Mouse (Mus musculus) testis, postnatal 10 days (tissue): ENCODE data around the gene Col19a1.

ENCODE experiments used
- DNase-seq: peaks from one replicate; pipeline ENCODE4 v3.0.0; 2021; ENCODE audit warnings: low spot score

Gene Col19a1

DNA sequence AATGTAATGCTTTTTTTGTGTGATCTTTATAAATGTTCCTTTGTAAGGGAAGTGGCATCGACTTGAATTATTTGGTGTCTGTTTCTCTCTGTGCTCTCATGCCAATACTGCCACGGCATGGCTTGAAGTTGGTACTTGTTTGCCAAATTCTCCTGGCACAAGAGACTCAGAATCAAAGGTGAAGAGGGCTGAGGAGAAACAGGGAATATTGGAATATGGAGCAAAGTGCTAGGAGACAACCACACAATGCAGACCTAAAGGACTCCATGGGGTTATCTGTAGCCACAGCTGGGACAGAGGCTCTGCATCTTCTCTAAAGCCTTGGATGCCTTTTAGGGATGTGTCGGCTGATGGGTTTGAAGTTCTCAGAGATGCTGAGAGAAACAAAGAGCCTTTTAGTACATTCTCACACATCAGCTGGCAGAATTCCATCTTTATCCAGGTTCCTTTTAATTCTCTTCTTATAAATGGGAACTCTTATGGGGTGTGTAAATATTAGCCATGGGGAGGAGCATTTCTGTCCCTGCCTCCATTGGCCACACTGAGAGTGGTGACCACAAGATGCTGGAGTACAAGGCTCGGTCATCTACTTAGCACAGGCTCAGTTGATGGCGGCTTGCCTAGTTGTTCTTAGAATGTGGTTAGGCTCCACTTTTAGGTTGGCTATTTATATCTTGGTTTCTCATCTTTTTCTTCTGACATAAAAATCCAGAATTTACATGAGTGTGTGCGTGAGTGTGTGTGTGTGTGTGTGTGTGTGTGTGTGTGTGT lies 360.1 kb downstream of the Col19a1 start:
- DNase-seq = no peak

DNA sequence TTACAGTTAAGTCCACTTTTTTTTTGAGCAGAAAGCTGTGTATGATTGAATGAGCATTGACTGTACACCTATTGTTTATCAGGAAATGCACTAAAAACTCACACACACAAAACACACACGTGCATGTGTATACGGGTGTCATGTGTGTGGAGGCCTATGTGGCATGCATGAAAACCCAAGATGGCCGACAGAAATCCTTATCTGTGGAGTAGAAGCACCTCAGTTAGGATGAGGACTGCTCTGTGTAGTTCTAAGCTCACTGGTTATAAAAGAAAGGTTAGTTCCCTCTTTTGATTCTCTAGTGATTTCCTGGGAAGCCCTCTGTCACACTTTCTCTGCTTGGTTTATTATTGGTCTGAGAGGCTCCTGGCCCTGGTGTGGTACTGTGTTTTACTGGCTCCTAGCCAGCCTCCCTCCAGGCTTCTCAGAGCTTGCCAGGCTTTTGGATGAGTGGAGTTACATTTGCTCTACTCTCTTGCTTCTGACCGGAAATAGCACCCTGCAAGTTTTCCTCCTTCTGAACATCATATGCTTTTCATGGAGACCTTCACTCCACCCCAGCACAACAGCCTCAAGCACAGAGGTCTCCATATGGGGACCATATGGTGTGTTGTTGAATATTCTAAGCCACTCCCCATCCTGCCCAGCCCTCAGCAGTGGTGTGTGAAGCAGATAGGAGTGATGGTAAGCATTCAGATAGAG lies 361.3 kb downstream of the Col19a1 start:
- no peak for DNase-seq

DNA sequence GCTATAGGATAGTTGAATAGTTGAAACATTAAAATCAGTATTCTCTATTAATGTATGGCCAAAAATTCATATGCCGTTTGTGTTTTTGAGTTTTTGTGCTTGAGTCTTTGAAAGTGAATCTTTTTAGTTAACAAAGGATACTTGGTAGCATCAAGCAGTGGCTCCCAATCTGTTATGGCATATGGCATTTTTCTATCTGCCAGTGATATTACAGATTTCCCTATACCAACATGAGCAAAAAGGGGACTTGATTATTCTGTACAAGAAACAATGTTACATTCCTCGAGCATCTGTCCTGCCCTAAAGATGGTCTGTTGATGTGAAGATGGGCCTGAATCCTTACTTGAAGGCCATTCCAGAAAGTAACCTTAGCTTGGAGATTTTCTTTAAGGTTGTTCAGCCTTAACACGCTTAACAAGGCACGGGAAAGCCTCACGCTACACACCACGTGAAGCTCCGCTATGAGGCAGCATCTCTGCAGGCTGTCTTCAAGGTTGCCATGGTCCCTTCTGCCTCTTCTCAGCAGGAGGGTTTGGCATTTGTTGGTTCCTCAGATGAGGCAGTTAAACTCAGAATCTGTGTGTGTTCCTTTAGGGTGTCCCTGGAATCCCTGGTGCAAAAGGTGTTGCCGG lies 364.2 kb downstream of the Col19a1 start:
- DNase-seq = no peak

DNA sequence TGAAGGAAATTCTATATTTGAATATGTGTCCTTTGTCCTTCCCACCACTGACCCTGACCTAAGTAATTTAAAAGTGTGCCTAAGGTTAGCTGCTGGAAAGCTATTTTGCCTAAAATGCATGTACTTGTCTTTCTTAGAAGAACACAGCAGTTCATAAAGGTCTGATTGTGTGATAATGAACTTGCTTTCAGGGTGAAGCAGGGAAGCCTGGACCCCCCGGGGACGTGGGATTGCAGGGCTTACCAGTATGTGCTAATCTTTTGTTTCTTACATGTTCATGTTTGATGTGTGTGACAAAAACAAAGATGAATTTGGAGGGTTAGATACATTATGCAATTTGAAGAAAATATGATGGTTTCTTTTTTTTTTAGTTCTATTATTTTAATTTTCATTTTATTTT lies 365.0 kb downstream of the Col19a1 start:
- no peak for DNase-seq

DNA sequence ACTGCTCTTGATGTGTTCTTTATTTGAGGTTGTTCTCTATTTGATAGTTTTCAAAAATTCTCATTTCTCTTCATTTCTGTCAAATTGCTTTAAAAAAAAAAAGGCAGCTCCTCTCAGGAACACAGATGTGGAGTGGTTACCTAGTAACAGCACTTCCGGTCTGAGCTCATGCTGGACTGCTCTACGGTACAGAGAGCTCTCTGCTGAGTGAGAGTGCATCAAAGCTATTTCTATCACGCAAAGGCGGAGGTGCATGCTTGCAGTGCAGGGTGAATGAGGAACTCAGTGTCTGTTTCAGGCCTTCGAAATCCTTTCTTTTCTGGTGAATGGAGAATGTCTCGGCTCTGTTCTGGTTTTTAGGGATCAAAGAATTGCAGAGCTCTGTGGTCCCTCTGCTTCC lies 368.2 kb downstream of the Col19a1 start:
- no peak for DNase-seq
